Mouse (Mus musculus) spleen, adult 2 months (tissue): ENCODE results near the gene Pcbp1.

Experiments
- CTCF ChIP-seq: fragments of 200-500 bp; IDR thresholded peaks from 2 replicates; pipeline ENCODE4 v1.5.1; 2011; ENCODE audit warnings: mild to moderate bottlenecking, inconsistent platforms; ENCODE audit not compliant: insufficient read depth, insufficient read length, insufficient replicate concordance; ENCODE audit errors: extremely low read depth
- POLR2A ChIP-seq: fragments of 200-500 bp; IDR thresholded peaks from 2 replicates; pipeline ENCODE4 v1.6.1; 2011; ENCODE audit warnings: low read depth, low read length, inconsistent platforms

DNA sequence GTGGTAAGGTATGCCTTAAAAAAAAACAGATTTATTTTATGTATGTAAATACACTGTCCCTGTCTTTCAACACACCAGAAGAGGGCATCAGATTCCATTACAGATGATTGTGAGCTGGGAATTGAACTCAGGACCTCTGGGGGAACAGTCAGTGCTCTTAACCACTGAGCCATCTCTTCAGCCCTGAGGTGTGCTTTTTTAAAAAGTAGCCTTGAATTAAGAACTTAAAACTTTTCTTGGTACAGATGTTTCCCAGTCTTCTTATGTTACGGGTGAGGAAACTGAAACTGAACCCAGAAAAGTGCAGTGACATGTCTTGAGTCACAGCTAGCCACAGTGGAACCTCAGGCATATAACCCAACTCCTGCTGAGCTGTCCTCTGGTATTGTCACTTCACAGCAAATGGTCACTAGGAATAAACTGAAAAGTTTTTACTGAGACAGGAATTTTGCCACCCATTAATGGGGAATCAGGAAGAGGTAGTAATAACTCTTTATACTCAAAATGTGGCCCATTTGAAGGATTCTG lies 21.2 kb upstream of the Pcbp1 start:
- TF ChIP-seq POLR2A (no peak), CTCF (no peak)
